Mouse (Mus musculus) forebrain, embryonic 13.5 days (tissue): Measurements from ENCODE around the gene Cst9. TPM values are rescaled to one million over a fixed set of nuclear protein-coding genes. Genes with fewer than 3 reads are reported as not detected.

Source experiments
- ATAC-seq: fragments of 200-750 bp; cut with Nextera tagmentation; 2 replicates; pipeline ENCODE4 v1.8.0; 2017
- H3K27ac ChIP-seq: fragments of 300-500 bp; sonication (generic); 2 replicates; pipeline ENCODE4 v1.5.1; 2015; ENCODE audit warnings: inconsistent platforms, mild to moderate bottlenecking, moderate library complexity
- H3K27me3 ChIP-seq: fragments of 300-500 bp; sonication (generic); 2 replicates; pipeline ENCODE4 v1.6.1; 2015; ENCODE audit warnings: mild to moderate bottlenecking, inconsistent platforms
- H3K36me3 ChIP-seq: fragments of 300-500 bp; sonication (generic); 2 replicates; pipeline ENCODE4 v1.6.1; 2015; ENCODE audit warnings: mild to moderate bottlenecking, inconsistent platforms; ENCODE audit not compliant: poor library complexity, severe bottlenecking
- H3K4me1 ChIP-seq: fragments of 300-500 bp; sonication (generic); 2 replicates; pipeline ENCODE4 v1.6.1; 2015; ENCODE audit warnings: inconsistent platforms
- H3K4me2 ChIP-seq: fragments of 300-500 bp; sonication (generic); 2 replicates; pipeline ENCODE4 v1.6.1; 2015; ENCODE audit warnings: inconsistent platforms, mild to moderate bottlenecking, moderate library complexity
- H3K4me3 ChIP-seq: fragments of 300-500 bp; sonication (generic); 2 replicates; pipeline ENCODE4 v1.5.1; 2015; ENCODE audit warnings: mild to moderate bottlenecking, inconsistent platforms
- H3K9ac ChIP-seq: fragments of 300-500 bp; sonication (generic); 2 replicates; pipeline ENCODE4 v1.6.1; 2015; ENCODE audit warnings: mild to moderate bottlenecking, inconsistent platforms
- H3K9me3 ChIP-seq: fragments of 300-500 bp; sonication (generic); replicated peaks from 2 replicates; pipeline ENCODE4 v1.6.1; 2016; ENCODE audit warnings: inconsistent platforms
- WGBS: fragments of 180-500 bp; shearing (Covaris S2); methylation state at CpG from one replicate; pipeline ENCODE4 v1.1.7; 2015; 5-methylcytosine and 5-hydroxymethylcytosine counted together
- polyA plus RNA-seq: library from polyadenylated mRNA; unstranded; fragments of >200 nt; fragmentation: Nextera tagmentation; extraction: Ambion mirVana; gene quantifications from 2 replicates; pipeline ENCODE4 v1.2.1, GENCODE M21; 2015

Gene Cst9
- polyA plus RNA-seq, 1 experiment from 2014 or later, result not detected

DNA sequence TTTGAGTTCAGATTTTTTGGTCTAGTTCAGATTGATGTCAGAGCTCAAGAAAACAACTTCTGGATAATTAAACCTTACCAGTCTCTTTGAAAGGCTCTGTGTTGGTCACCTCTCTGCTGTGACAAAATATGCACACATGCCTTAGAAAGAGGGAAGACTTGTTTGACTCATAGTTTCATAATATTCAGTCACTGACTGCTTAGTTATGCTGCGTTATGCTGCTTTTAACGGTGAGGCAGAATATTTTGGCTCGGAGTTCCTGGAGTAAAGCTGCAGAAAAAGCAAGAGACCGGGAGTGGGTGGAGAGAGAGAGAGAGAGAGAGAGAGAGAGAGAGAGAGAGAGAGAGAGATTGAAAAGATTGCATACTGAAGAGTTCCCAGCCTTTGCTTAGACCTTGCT lies 26.0 kb downstream of the Cst9 start:
- Histone ChIP-seq H3K27ac (no peak overlapping the region), H3K9me3 (no peaks in the 10 kb centered on the region), H3K4me3 (no peak overlapping the region), H3K4me2 (no peak overlapping the region), H3K27me3 (no peaks in the 10 kb centered on the region), H3K4me1 (peaks cover 3% of the 10 kb centered on the region; the same call in 1 of the 2 replicates), H3K36me3 (no peaks in the 10 kb centered on the region), H3K9ac (no peak overlapping the region)
- WGBS, result 88% methylated on average over 4 of the region's 4 CpGs
- no peak for ATAC-seq

DNA sequence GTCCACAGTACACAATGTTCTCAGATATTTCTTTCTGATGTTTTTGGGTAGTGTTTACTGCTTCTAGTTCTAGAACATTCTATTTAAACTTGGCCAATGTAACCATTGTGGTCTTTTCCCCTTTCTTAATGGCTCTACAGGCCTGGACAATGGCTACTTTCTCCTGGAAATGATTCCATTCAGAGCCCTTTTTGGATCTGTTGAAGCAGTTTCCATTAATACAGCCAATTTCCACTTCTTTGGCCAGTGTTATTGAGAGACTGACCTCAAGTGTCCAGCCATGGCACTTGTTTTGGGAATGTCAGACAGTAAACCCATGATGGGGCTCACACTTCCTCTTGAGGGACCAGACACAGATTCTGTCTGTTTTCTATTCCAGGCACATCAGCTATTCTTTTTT lies 26.7 kb downstream of the Cst9 start:
- H3K27me3 ChIP-seq, result no peaks in the 10 kb centered on the region
- H3K36me3 ChIP-seq, result no peaks in the 10 kb centered on the region
- H3K4me2 ChIP-seq, result no peak overlapping the region
- H3K9ac ChIP-seq, result no peak overlapping the region
- H3K4me3 ChIP-seq, result no peak overlapping the region
- no peak overlapping the region for H3K27ac ChIP-seq
- H3K4me1 ChIP-seq, result peaks cover 3% of the 10 kb centered on the region; the same call in 1 of the 2 replicates
- no peaks in the 10 kb centered on the region for H3K9me3 ChIP-seq
- ATAC-seq, result no peak

DNA sequence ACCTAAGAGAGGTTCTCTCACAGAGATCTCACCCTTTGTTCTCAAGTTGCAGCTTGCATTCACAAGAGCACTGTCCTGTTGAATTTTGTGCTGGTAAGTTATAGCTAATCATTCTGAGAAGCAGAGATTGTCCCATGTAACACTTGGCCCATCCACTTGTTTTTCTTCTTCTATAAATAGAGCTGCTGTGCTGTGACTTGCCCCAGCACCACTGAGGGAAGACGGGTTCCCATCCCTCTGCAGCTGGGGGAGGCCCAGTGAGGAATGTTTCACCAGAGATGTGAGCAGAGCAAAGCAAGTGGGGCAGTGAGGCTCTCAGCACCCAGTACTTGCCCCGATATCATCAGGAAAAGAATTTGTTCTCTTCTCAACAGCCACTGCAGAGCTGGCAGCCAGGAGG lies 30.0 kb downstream of the Cst9 start, which contains the start of gene 9230104L09Rik:
TSS of gene 9230104L09Rik (minus strand) at position 73 of the 400 bp plus-strand sequence.
- Histone ChIP-seq H3K4me2 (no peak within 1 kb of the TSS), H3K27me3 (no peaks in the 10 kb centered on the region), H3K4me1 (no peaks in the 10 kb centered on the region), H3K36me3 (no peaks in the 10 kb centered on the region), H3K27ac (no peak within 1 kb of the TSS), H3K9me3 (no peaks in the 10 kb centered on the region), H3K4me3 (no peak within 1 kb of the TSS), H3K9ac (no peak within 1 kb of the TSS)
- WGBS, result 77% methylated on average over 2 of the region's 2 CpGs
- no peak for ATAC-seq

DNA sequence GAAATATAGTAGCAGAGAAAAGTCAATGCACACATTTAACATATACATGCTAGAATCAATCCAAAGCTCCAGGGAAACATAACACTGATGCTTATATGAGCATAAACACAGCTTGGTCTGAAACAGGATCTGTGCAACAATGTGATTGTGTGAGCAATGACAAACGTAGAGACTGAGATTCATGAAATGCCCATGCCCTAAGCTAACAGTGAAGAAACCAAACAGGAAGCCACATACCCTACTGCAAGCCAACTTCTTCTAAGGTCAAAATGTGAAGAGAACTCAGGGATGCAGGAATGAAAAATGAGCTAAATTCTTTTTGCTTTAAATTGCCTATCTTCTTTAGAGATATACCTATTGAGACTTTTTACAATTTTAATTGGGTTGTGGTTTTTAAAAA lies 34.0 kb downstream of the Cst9 start:
- WGBS, result 84% methylated on average over 1 of the region's 1 CpGs
- ATAC-seq, result no peak
- no peak overlapping the region for H3K9ac ChIP-seq
- no peaks in the 10 kb centered on the region for H3K27me3 ChIP-seq
- H3K4me1 ChIP-seq, result peaks cover 20% of the 10 kb centered on the region
- H3K27ac ChIP-seq, result no peak overlapping the region
- no peaks in the 10 kb centered on the region for H3K9me3 ChIP-seq
- peaks cover 30% of the 10 kb centered on the region for H3K36me3 ChIP-seq
- no peak overlapping the region for H3K4me2 ChIP-seq
- H3K4me3 ChIP-seq, result no peak overlapping the region

DNA sequence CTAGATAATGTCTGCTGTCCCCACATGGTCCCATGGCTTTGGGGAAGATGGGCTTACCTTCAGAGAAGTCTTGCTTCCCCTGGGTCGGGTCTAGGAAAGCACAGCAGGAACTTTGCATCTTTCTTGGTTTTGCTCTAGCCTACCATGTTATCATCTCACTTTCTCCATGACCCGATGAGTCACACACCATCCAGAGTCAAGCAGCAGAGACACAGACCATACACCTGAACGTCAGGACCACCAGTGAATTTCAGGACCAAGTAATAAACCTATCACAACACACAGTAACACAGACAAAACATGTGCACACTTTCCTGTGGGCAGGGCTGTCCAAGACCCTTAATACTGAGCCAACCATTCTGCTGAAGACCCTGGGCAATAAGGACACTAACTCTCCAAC lies 35.6 kb downstream of the Cst9 start:
- Histone ChIP-seq H3K27me3 (no peaks in the 10 kb centered on the region), H3K4me3 (no peak overlapping the region), H3K27ac (no peak overlapping the region), H3K4me2 (no peak overlapping the region), H3K36me3 (peaks cover 30% of the 10 kb centered on the region), H3K9ac (no peak overlapping the region), H3K9me3 (no peaks in the 10 kb centered on the region), H3K4me1 (peaks cover 26% of the 10 kb centered on the region)
- WGBS, result 95% methylated on average over 3 of the region's 3 CpGs
- ATAC-seq, result no peak

DNA sequence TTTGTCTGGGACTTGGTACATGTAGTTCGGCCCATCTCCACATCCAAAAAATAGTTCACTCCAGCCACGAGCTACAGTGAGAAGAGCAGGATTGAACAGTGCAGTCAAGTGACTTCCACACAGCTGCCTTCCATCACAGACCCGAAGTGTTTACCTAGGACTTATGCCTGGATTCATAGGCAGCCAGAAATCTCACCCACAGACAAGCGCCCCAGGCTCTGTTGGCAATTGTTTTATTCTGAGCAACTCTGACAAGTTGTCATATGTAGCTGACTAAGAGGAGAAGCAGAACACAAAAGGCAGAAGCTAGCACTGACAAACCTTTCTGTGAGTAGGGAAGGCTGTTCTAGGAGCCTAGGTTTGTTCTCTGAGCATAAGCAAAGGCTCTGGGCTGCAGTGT lies 37.9 kb downstream of the Cst9 start:
- H3K27me3 ChIP-seq, result no peaks in the 10 kb centered on the region
- H3K9ac ChIP-seq, result peak overlapping the region; percentile 89
- 81% methylated on average over 4 of the region's 4 CpGs for WGBS
- H3K27ac ChIP-seq, result no peak overlapping the region
- peaks cover 30% of the 10 kb centered on the region for H3K36me3 ChIP-seq
- no peak for ATAC-seq
- H3K4me3 ChIP-seq, result peak overlapping the region; percentile 90
- H3K4me1 ChIP-seq, result peaks cover 30% of the 10 kb centered on the region
- H3K9me3 ChIP-seq, result no peaks in the 10 kb centered on the region
- H3K4me2 ChIP-seq, result peak overlapping the region; percentile 87

DNA sequence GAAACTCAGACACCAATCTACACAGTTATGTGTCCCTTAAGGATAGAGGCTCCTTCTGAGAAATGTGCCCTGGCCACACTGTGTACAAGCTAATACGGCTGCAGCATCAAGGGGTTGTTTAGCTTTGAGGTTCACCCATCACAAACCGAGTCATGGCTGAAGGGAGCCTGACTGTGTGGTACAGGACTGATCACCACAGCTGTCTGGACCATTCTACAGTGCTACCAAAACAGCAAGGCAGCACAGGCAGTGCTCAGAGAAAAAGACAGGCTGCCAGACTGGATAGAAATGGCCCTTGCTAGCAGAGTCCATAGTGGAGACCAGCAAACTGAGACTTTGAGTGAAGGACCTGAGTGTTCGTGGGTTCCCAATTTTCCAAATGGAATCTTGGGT lies 39.3 kb downstream of the Cst9 start:
- peaks cover 30% of the 10 kb centered on the region for H3K4me1 ChIP-seq
- H3K9me3 ChIP-seq, result no peaks in the 10 kb centered on the region
- H3K4me3 ChIP-seq, result peak overlapping the region; percentile 90
- peak; percentile 3; the same call in 1 of the 2 replicates for ATAC-seq
- H3K27me3 ChIP-seq, result no peaks in the 10 kb centered on the region
- H3K36me3 ChIP-seq, result peaks cover 30% of the 10 kb centered on the region
- WGBS, result 46% methylated on average over 3 of the region's 3 CpGs
- H3K27ac ChIP-seq, result no peak overlapping the region
- H3K9ac ChIP-seq, result peak overlapping the region; percentile 89
- peak overlapping the region; percentile 87 for H3K4me2 ChIP-seq

DNA sequence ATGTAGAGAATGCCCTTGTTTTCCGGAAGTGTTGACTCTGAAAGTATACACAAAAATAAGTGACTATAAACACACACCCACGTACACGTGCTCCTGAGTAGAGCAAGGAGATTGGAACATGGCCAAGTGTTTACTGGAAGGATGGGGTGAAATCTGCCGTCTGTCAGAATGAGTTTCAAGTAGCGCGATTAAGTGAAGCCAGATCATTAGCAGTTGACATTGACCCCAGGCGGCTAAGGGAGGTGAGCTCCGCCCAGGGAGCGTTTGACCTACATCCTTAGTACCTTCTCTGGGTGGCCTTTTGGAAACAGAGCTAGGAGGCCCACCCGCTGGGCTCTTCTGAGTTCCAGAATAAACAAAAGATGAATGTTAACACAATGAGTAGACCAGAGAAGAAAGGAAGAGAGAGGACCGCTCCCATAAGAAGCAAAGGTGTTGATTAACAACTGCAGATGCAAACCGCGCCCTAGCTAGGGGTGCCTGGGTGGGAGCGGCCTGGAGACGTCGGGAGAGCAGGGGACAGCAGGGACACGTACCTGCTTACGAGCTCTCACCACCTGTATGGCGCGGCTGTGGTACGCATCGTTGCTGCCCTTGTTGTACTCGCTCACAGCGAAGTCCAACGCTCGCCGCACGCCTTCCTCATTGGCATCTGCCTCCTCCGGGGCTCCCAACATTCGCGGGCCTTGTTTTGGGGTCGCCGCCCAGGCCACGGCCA lies 39.8 kb downstream of the Cst9 start:
- Histone ChIP-seq H3K4me2 (peak overlapping the region; percentile 87), H3K36me3 (peaks cover 30% of the 10 kb centered on the region), H3K9me3 (no peaks in the 10 kb centered on the region), H3K9ac (peak overlapping the region; percentile 89), H3K4me3 (peak overlapping the region; percentile 90), H3K27me3 (no peaks in the 10 kb centered on the region), H3K27ac (peak overlapping the region; percentile 88), H3K4me1 (peaks cover 30% of the 10 kb centered on the region)
- 1% methylated on average over 34 of the region's 34 CpGs for WGBS
- peak; percentile 71 for ATAC-seq

DNA sequence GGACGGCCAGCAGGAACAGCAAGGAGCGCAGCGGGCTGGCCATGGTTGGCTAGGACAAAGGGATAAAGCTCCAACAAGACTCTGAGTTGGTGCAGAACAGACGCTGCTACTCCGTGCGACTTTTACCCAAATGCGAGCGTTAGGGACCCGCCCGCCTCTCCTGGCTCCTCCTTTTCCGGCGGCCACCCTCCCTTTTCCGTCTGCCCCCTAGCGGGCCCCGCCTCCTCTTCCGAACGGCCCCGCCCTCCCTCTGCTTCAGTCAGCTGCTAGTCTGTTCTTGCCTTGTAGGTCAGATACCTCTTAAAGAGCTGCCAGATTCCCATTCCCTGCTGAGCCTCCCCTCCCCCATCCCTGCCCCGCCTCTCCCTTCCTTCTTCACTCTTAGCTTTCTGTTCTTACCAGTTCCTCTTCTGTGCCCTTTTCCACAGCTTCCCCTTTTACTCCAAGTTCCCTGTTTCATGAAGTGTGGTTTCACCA lies 40.4 kb downstream of the Cst9 start, which contains the start of gene Cst3:
TSS of gene Cst3 (minus strand) at position 358 of the 477 bp plus-strand sequence.
- Histone ChIP-seq H3K9ac (peak within 1 kb of the TSS; percentile 89), H3K4me2 (peak within 1 kb of the TSS; percentile 87), H3K36me3 (peaks cover 29% of the 10 kb centered on the region), H3K27me3 (no peaks in the 10 kb centered on the region), H3K9me3 (no peaks in the 10 kb centered on the region), H3K27ac (peak within 1 kb of the TSS; percentile 88), H3K4me3 (peak within 1 kb of the TSS; percentile 90), H3K4me1 (peaks cover 30% of the 10 kb centered on the region)
- WGBS, result under 1% methylated on average over 19 of the region's 19 CpGs
- ATAC-seq, result peak; percentile 96

DNA sequence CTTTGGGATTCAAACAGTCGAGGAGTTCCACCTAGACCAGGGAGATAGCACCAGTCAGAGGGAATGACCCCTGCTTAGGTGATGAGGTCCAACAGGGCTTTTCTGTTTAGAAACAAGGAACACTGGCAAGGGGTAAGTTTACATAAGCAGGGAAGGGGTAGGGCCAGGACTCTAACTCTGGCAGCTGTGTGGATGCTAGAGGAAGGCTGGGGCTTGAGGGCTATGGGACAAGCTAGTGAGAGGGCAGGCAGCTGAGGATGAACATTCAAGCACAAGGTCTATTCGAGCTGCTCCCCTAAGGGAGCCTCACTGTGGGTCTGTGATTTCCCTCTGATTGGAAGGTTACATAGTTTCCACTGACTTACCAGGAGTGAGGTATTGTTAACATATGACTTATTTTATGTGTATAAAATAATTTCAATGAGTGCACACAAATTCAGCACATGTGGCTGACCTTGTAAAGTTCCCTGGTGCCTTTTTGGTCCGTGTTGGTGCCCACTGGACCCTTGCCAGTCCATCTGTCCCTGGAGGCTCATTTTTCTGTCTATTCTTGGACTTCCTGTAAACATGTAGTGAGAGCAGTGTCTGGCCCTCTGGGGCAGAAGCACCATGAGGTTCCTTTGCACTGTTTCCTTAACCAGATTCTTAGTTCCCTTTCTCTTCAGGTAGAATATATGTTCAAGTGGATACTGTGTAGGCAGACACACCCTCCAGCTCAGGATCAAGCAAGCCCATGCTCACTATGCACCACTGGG lies 42.2 kb downstream of the Cst9 start:
- H3K9me3 ChIP-seq, result no peaks in the 10 kb centered on the region
- WGBS, result 61% methylated on average over 3 of the region's 3 CpGs
- H3K9ac ChIP-seq, result no peak overlapping the region
- no peak for ATAC-seq
- peaks cover 11% of the 10 kb centered on the region for H3K36me3 ChIP-seq
- no peak overlapping the region for H3K4me3 ChIP-seq
- peaks cover 28% of the 10 kb centered on the region for H3K4me1 ChIP-seq
- H3K27me3 ChIP-seq, result no peaks in the 10 kb centered on the region
- no peak overlapping the region for H3K4me2 ChIP-seq
- no peak overlapping the region for H3K27ac ChIP-seq

DNA sequence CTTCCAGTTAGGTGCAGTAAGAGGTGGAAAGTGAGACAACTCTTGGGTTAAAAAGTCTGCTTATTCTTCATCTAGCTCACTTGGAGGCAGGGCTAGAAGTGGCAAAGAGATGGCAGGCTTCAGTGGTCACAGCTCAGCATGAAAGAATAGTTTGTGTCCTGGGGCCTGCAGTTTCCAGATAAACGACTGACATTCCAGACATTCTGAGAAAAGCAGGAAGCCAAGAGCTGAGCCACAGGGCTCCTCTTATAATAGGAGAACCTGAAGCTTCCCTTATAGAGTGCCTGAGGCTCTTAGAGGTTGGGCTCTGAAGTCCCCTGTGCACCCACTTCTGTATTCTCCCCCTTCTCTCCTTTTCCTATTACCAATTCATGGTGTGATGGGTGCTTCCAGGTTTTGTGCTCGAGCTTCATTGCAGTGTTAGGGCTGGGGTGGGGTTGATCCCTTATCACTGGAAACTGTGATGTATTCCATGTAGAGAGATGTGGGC lies 43.7 kb downstream of the Cst9 start:
- H3K9ac ChIP-seq, result no peak overlapping the region
- WGBS, result 22% methylated on average over 2 of the region's 2 CpGs
- no peak for ATAC-seq
- H3K27me3 ChIP-seq, result no peaks in the 10 kb centered on the region
- H3K4me3 ChIP-seq, result no peak overlapping the region
- H3K36me3 ChIP-seq, result no peaks in the 10 kb centered on the region
- H3K9me3 ChIP-seq, result no peaks in the 10 kb centered on the region; the same call in 1 of the 2 replicates
- peaks cover 13% of the 10 kb centered on the region for H3K4me1 ChIP-seq
- H3K27ac ChIP-seq, result no peak overlapping the region
- no peak overlapping the region for H3K4me2 ChIP-seq

DNA sequence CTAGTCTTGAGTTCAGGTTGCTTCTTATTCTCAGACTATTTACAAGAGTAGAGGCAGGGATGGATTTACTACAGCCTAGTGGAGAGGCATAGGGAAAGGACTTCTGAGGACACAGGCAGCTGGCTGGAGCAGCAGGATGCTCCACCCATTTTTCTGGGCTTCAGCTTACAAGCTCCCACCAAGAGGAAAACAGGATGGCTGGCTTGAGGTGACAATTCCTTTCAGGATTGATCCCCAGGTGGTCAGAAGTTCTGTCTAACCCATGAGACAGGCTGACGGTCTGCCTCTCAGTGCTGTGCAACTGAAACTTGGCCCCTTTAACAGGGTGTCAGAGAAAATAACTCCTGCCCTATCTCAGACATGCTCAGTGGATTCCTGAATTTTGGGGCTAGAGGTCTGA lies 44.3 kb downstream of the Cst9 start:
- Histone ChIP-seq H3K4me2 (no peak overlapping the region), H3K9ac (no peak overlapping the region), H3K36me3 (no peaks in the 10 kb centered on the region), H3K9me3 (no peaks in the 10 kb centered on the region; the same call in 1 of the 2 replicates), H3K27ac (no peak overlapping the region), H3K27me3 (no peaks in the 10 kb centered on the region), H3K4me3 (no peak overlapping the region), H3K4me1 (peaks cover 8% of the 10 kb centered on the region)
- no peak for ATAC-seq
- 79% methylated on average over 1 of the region's 1 CpGs for WGBS
